Mouse (Mus musculus) hindbrain, embryonic 14.5 days (tissue): ENCODE results near the gene Vmn1r31. TPM values are rescaled to one million over a fixed set of nuclear protein-coding genes. Genes with fewer than 3 reads are reported as not detected.

Experiments used
- ATAC-seq: fragments of 200-750 bp; cut with Nextera tagmentation; 2 replicates; pipeline ENCODE4 v1.8.0; 2017; ENCODE audit warnings: moderate number of reproducible peaks, mild to moderate bottlenecking, moderate TSS enrichment, moderate library complexity; ENCODE audit not compliant: low FRiP score
- DNase-seq: peaks from one replicate; pipeline ENCODE4 v3.0.0-alpha.2; 2015; ENCODE audit warnings: low spot score
- H3K27ac ChIP-seq: fragments of 300-500 bp; sonication (generic); 2 replicates; pipeline ENCODE4 v1.5.1; 2014; ENCODE audit warnings: mild to moderate bottlenecking, moderate library complexity
- H3K27me3 ChIP-seq: fragments of 300-500 bp; sonication (generic); 2 replicates; pipeline ENCODE4 v1.6.1; 2014; ENCODE audit warnings: mild to moderate bottlenecking, low read length, mixed read lengths; ENCODE audit not compliant: control insufficient read depth, insufficient read depth
- H3K36me3 ChIP-seq: fragments of 300-500 bp; sonication (generic); replicated peaks from 2 replicates; pipeline ENCODE4 v1.6.1; 2014; ENCODE audit not compliant: control insufficient read depth, insufficient read depth
- H3K4me1 ChIP-seq: fragments of 300-500 bp; sonication (generic); replicated peaks from 2 replicates; pipeline ENCODE4 v1.6.1; 2014; ENCODE audit warnings: antibody characterized with exemption, low read length, mixed read lengths; ENCODE audit not compliant: control insufficient read depth, insufficient read depth
- H3K4me2 ChIP-seq: fragments of 300-500 bp; sonication (generic); replicated peaks from 2 replicates; pipeline ENCODE4 v1.6.1; 2014; ENCODE audit warnings: mild to moderate bottlenecking, moderate library complexity
- H3K4me3 ChIP-seq: fragments of 300-500 bp; sonication (generic); replicated peaks from 2 replicates; pipeline ENCODE4 v1.5.1; 2014; ENCODE audit warnings: mild to moderate bottlenecking, low read length
- H3K9ac ChIP-seq: fragments of 300-500 bp; sonication (generic); 2 replicates; pipeline ENCODE4 v1.6.1; 2014
- H3K9me3 ChIP-seq: fragments of 300-500 bp; sonication (generic); 2 replicates; pipeline ENCODE4 v1.6.1; 2016; ENCODE audit warnings: low read length; ENCODE audit not compliant: control insufficient read depth
- WGBS: fragments of 180-500 bp; shearing (Covaris S2); extraction: QIAGEN DNeasy Blood & Tissue Kit; methylation state at CpG from one replicate; pipeline ENCODE4 v1.1.7; 2014; 5-methylcytosine and 5-hydroxymethylcytosine counted together
- polyA plus RNA-seq: library from polyadenylated mRNA; unstranded; fragments of >200 nt; fragmentation: Nextera tagmentation; extraction: Ambion mirVana; gene quantifications from 2 replicates; pipeline ENCODE4 v1.2.1, GENCODE M21; 2014

Vmn1r31 gene
- polyA plus RNA-seq = not detected in 2 replicates

DNA sequence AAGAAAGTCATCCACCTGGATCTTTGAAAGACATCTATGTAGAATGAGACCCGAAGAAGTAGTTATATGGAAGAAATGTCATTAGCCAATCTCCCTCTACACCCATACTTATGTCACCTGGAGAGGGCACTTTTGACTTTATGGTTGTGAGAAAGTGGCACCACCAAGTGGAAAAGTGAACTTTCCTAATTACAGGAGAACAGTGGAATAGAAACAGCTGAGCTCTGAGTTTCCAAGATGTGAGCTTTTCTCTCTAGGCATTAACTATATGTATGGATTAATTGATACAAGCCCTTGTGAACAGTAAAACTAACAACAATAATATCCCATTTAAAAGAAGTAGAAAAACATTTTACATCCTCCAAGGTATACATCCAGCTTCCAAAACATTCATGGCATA lies at the start of gene Vmn1r31:
Vmn1r31 (minus strand) TSS at position 101 of the 400 bp plus-strand sequence.
- Histone ChIP-seq H3K4me3 (no peak within 1 kb of the TSS), H3K9me3 (no peaks in the 10 kb centered on the region), H3K36me3 (no peaks in the 10 kb centered on the region), H3K4me1 (no peaks in the 10 kb centered on the region), H3K27me3 (no peaks in the 10 kb centered on the region), H3K4me2 (no peak within 1 kb of the TSS), H3K9ac (no peak within 1 kb of the TSS), H3K27ac (no peak within 1 kb of the TSS)
- no peak for ATAC-seq
- WGBS = 100% methylated on average over 1 of the region's 1 CpGs
- no peak for DNase-seq

DNA sequence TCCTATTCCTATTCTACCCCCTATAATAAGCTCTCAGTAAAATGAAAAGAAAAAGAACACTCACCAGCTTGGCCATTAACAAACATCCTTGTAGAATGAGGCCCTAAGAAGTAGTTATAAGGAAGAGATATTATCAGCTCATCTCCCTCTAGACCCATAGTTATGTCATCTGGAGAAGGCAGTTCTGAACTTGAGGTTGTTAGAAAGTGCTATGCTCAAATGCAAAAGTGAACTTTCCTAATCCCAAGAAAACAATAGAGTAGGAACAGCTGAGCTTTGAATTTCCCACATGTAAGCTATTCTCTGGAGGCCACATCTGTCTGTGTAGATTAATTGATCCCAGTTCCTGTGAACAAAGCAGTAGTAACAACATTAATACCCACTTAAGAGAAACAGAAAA lies 31.8 kb downstream of the Vmn1r31 start, which contains the start of gene Vmn1r30:
Vmn1r30 (minus strand) TSS at position 101 of the 400 bp plus-strand sequence.
- ATAC-seq (no peak), DNase-seq (no peak)
- Histone ChIP-seq H3K9me3 (no peaks in the 10 kb centered on the region), H3K4me3 (no peak within 1 kb of the TSS), H3K9ac (no peak within 1 kb of the TSS), H3K36me3 (no peaks in the 10 kb centered on the region), H3K27me3 (no peaks in the 10 kb centered on the region), H3K4me1 (no peaks in the 10 kb centered on the region), H3K27ac (no peak within 1 kb of the TSS), H3K4me2 (no peak within 1 kb of the TSS)

Other genes starting within 250 kb of the Vmn1r31 start
- not detected in 2 replicates for gene Vmn1r28, start 213.3 kb downstream of the Vmn1r31 start, polyA plus RNA-seq
- gene Vmn1r29, start 173.8 kb downstream of the Vmn1r31 start, polyA plus RNA-seq = not detected in 2 replicates
- not detected in 2 replicates for gene Vmn1r30, start 31.9 kb downstream of the Vmn1r31 start, polyA plus RNA-seq
- gene Abcg2, start 109.2 kb upstream of the Vmn1r31 start, polyA plus RNA-seq = 38.9 and 40.9 TPM in 2 replicates